Mouse (Mus musculus) brain, embryonic 14.5 days (tissue): ENCODE results near the gene Picalm.
"Not testable (repeated sequence)": the region's sequence is repeated elsewhere in the genome, so short reads cannot be mapped to it uniquely, and the experiment has no call there.

Experiments used
- CTCF ChIP-seq: fragments of 200-500 bp; IDR thresholded peaks from 2 replicates; pipeline ENCODE4 v1.5.1; 2012; ENCODE audit warnings: inconsistent platforms, mild to moderate bottlenecking, moderate library complexity, borderline replicate concordance; ENCODE audit not compliant: insufficient read depth, insufficient read length; ENCODE audit errors: extremely low read depth
- POLR2A ChIP-seq: fragments of 200-500 bp; IDR thresholded peaks from 2 replicates; pipeline ENCODE4 v1.6.1; 2012; ENCODE audit warnings: mild to moderate bottlenecking, inconsistent platforms, borderline replicate concordance; ENCODE audit not compliant: poor library complexity, insufficient read depth, insufficient read length, severe bottlenecking; ENCODE audit errors: extremely low read depth

GRCm38 (mm10) chr7:90228884-90229283, 98.9 kb downstream of the Picalm start:
- peak; percentile 30; the same call in 1 of the 2 replicates for TF ChIP-seq CTCF
- not testable (repeated sequence) for TF ChIP-seq POLR2A
